Mouse (Mus musculus) liver, embryonic 14.5 days (tissue): ENCODE results near the gene Cuedc1. TPM values are rescaled to one million over a fixed set of nuclear protein-coding genes. Genes with fewer than 3 reads are reported as not detected.

Source experiments
- ATAC-seq: fragments of 200-750 bp; cut with Nextera tagmentation; 2 replicates; pipeline ENCODE4 v1.8.0; 2017; ENCODE audit warnings: moderate number of reproducible peaks, mild to moderate bottlenecking, moderate library complexity; ENCODE audit not compliant: insufficient read depth
- DNase-seq, 3 experiments: peaks; one replicate each; pipeline ENCODE4 v3.0.0-alpha.2; 2012 to 2013; ENCODE audit warnings: low read depth in 3 of 3, low spot score in 3 of 3
- H3K27ac ChIP-seq: fragments of 300-500 bp; sonication (generic); 2 replicates; pipeline ENCODE4 v1.5.1; 2014; ENCODE audit warnings: moderate library complexity, mild to moderate bottlenecking, control low read depth, inconsistent platforms
- H3K27me3 ChIP-seq: fragments of 300-500 bp; sonication (generic); 2 replicates; pipeline ENCODE4 v1.6.1; 2014; ENCODE audit warnings: mild to moderate bottlenecking, low read length, moderate library complexity; ENCODE audit not compliant: control insufficient read depth, insufficient read depth
- H3K36me3 ChIP-seq: fragments of 300-500 bp; sonication (generic); replicated peaks from 2 replicates; pipeline ENCODE4 v1.6.1; 2014; ENCODE audit warnings: low read depth; ENCODE audit not compliant: control insufficient read depth, insufficient read depth
- H3K4me1 ChIP-seq, 2 experiments: fragments of 200-500 bp in 1 of 2; fragments of 300-500 bp in 1 of 2; sonication (generic) in 1 of 2; replicated peaks; 2 replicates each; pipeline ENCODE4 v1.6.1; 2012 to 2014; ENCODE audit warnings: antibody characterized with exemption in 1 of 2, inconsistent platforms in 1 of 2, low read length in 1 of 2; ENCODE audit not compliant: control insufficient read depth in 2 of 2, insufficient read depth in 2 of 2
- H3K4me2 ChIP-seq: fragments of 300-500 bp; sonication (generic); 2 replicates; pipeline ENCODE4 v1.6.1; 2014; ENCODE audit warnings: low read depth, mild to moderate bottlenecking, control low read depth, moderate library complexity
- H3K4me3 ChIP-seq, 2 experiments: fragments of 200-500 bp in 1 of 2; fragments of 300-500 bp in 1 of 2; sonication (generic) in 1 of 2; 2 replicates each; pipeline ENCODE4 v1.5.1; 2012 to 2014; ENCODE audit warnings: low read depth in 2 of 2, low read length in 2 of 2, mild to moderate bottlenecking in 2 of 2, control low read depth in 1 of 2, inconsistent platforms in 1 of 2, moderate library complexity in 1 of 2; ENCODE audit not compliant: insufficient read depth in 1 of 2
- H3K9ac ChIP-seq: fragments of 300-500 bp; sonication (generic); replicated peaks from 2 replicates; pipeline ENCODE4 v1.6.1; 2014; ENCODE audit warnings: mild to moderate bottlenecking, control low read depth, moderate library complexity
- H3K9me3 ChIP-seq: fragments of 300-500 bp; sonication (generic); 2 replicates; pipeline ENCODE4 v1.6.1; 2016; ENCODE audit warnings: low read length, mixed read lengths; ENCODE audit not compliant: control insufficient read depth
- CTCF ChIP-seq: IDR thresholded peaks from 2 replicates; pipeline ENCODE4 v1.5.1; 2016; ENCODE audit warnings: antibody characterized with exemption, low read depth, control low read depth
- EP300 ChIP-seq: IDR thresholded peaks from 2 replicates; pipeline ENCODE4 v1.6.1; 2016; ENCODE audit warnings: antibody characterized with exemption, low read depth
- WGBS: fragments of 180-500 bp; shearing (Covaris S2); extraction: QIAGEN DNeasy Blood & Tissue Kit; methylation state at CpG from one replicate; pipeline ENCODE4 v1.1.7; 2014; ENCODE audit not compliant: insufficient replicate concordance; 5-methylcytosine and 5-hydroxymethylcytosine counted together
- polyA plus RNA-seq, 2 experiments: library from polyadenylated mRNA; depleted of rRNA in 1 of 2; stranded (reverse) in 1 of 2; unstranded in 1 of 2; fragments of >200 nt; fragmentation: Nextera tagmentation in 1 of 2; extraction: Ambion mirVana in 1 of 2; gene quantifications; 2 replicates each; pipeline versions ENCODE4 v1.2.1 to v1.2.3; 2012 to 2014

The Cuedc1 gene
- polyA plus RNA-seq, 2 experiments: 0.36 to 0.96 TPM

GRCm38 (mm10) chr11:88097173-88097572 lies 685 bp upstream of the Cuedc1 start:
- H3K4me1 ChIP-seq: peaks cover 0 to 5% of the 10 kb centered on the region in 2 experiments; a peak in 2 of 4 replicates
- H3K4me2 ChIP-seq: no peak overlapping the region
- H3K9ac ChIP-seq: no peak overlapping the region
- H3K27ac ChIP-seq: no peak overlapping the region
- H3K27me3 ChIP-seq: peaks cover 51% of the 10 kb centered on the region
- no peak for ATAC-seq
- 12% methylated on average over 4 of the region's 4 CpGs for WGBS
- no peaks in the 10 kb centered on the region for H3K9me3 ChIP-seq
- DNase-seq: no peak
- H3K4me3 ChIP-seq: no peak overlapping the region
- TF ChIP-seq CTCF (no peak), EP300 (no peak)
- H3K36me3 ChIP-seq: no peaks in the 10 kb centered on the region

GRCm38 (mm10) chr11:88098787-88099598 lies 1.1 kb downstream of the Cuedc1 start:
- DNase-seq: no peak
- TF ChIP-seq EP300 (no peak), CTCF (peak; percentile 25; the same call in 1 of the 2 replicates)
- no peaks in the 10 kb centered on the region for H3K36me3 ChIP-seq
- peak overlapping the region; percentile 56 for H3K4me3 ChIP-seq
- peaks cover 0 to 5% of the 10 kb centered on the region in 2 experiments; a peak in 2 of 4 replicates for H3K4me1 ChIP-seq
- peak overlapping the region; percentile 64 for H3K4me2 ChIP-seq
- no peak overlapping the region for H3K27ac ChIP-seq
- peaks cover 51% of the 10 kb centered on the region for H3K27me3 ChIP-seq
- H3K9me3 ChIP-seq: no peaks in the 10 kb centered on the region
- no peak for ATAC-seq
- under 1% methylated on average over 83 of the region's 95 CpGs for WGBS
- H3K9ac ChIP-seq: no peak overlapping the region; the same call in 1 of the 2 replicates

GRCm38 (mm10) chr11:88099599-88100023 lies 1.8 kb downstream of the Cuedc1 start:
- DNase-seq (no peak), ATAC-seq (no peak)
- no peaks in the 10 kb centered on the region for H3K9me3 ChIP-seq
- H3K27ac ChIP-seq: no peak overlapping the region
- no peaks in the 10 kb centered on the region for H3K36me3 ChIP-seq
- H3K4me2 ChIP-seq: peak overlapping the region; percentile 64
- H3K4me1 ChIP-seq: peaks cover 0 to 5% of the 10 kb centered on the region in 2 experiments; a peak in 2 of 4 replicates
- H3K27me3 ChIP-seq: peaks cover 51% of the 10 kb centered on the region
- no peak overlapping the region; the same call in 1 of the 2 replicates for H3K9ac ChIP-seq
- no peak for TF ChIP-seq EP300
- no peak for TF ChIP-seq CTCF
- peak overlapping the region; percentile 56 for H3K4me3 ChIP-seq
- WGBS: 1% methylated on average over 38 of the region's 38 CpGs

- Histone ChIP-seq H3K9me3 (no peaks in the 10 kb centered on the region), H3K4me1 (peaks cover 0 to 5% of the 10 kb centered on the region in 2 experiments; a peak in 2 of 4 replicates), H3K36me3 (no peaks in the 10 kb centered on the region), H3K9ac (no peak overlapping the region), H3K4me3 (no peak overlapping the region), H3K4me2 (peak overlapping the region; percentile 64; the same call in 1 of the 2 replicates), H3K27me3 (peaks cover 48% of the 10 kb centered on the region), H3K27ac (no peak overlapping the region)
- TF ChIP-seq CTCF (no peak), EP300 (no peak)
- ATAC-seq (no peak), DNase-seq (no peak)
- WGBS: 34% methylated on average over 4 of the region's 4 CpGs
Measured at GRCm38 (mm10) chr11:88100170-88100569, 2.3 kb downstream of the Cuedc1 start.

GRCm38 (mm10) chr11:88103214-88103941 lies 5.5 kb downstream of the Cuedc1 start:
- no peak overlapping the region for H3K4me3 ChIP-seq
- peaks cover 0 to 5% of the 10 kb centered on the region in 2 experiments; a peak in 2 of 4 replicates for H3K4me1 ChIP-seq
- 65% methylated on average over 19 of the region's 19 CpGs for WGBS
- ATAC-seq (no peak), DNase-seq (no peak)
- TF ChIP-seq EP300 (no peak), CTCF (no peak)
- peaks cover 26% of the 10 kb centered on the region for H3K27me3 ChIP-seq
- H3K27ac ChIP-seq: no peak overlapping the region
- H3K9ac ChIP-seq: no peak overlapping the region
- no peaks in the 10 kb centered on the region for H3K9me3 ChIP-seq
- no peak overlapping the region for H3K4me2 ChIP-seq
- H3K36me3 ChIP-seq: no peaks in the 10 kb centered on the region
